Mouse (Mus musculus): ENCODE data around the gene Zc4h2. TPM values are rescaled to one million over a fixed set of nuclear protein-coding genes. Genes with fewer than 3 reads are reported as not detected.

The Zc4h2 gene
- polyA plus RNA-seq (2016; fragmentation: Nextera tagmentation; extraction: Ambion mirVana): 53.0 and 56.7 TPM in 2 replicates

- peak within 1 kb of the TSS; percentile 39 for H3K4me3 ChIP-seq
These were observed at the start of gene Zc4h2 for GRCm38 (mm10) chrX:95657804-95658599. Gene Zc4h2, minus strand, starts transcription at chrX:95658509.

GRCm38 (mm10) chrX:95687119-95687518 is 28.8 kb upstream of the Zc4h2 start:
- no peaks in the 10 kb centered on the region for H3K4me1 ChIP-seq
- no peaks in the 10 kb centered on the region for H3K36me3 ChIP-seq
- 63% methylated on average over 1 of the region's 1 CpGs for WGBS
- H3K9me3 ChIP-seq (replicated peaks): no peaks in the 10 kb centered on the region
- H3K27me3 ChIP-seq: no peaks in the 10 kb centered on the region
- ATAC-seq (ENCODE audit: low FRiP score): no peak
- H3K9ac ChIP-seq: no peak overlapping the region
- no peak overlapping the region for H3K4me3 ChIP-seq
- no peak overlapping the region for H3K27ac ChIP-seq
- no peak overlapping the region for H3K4me2 ChIP-seq (replicated peaks)

More at GRCm38 (mm10) chrX:95657804-95658599, at the start of gene Zc4h2:
- no peaks in the 10 kb centered on the region for H3K4me1 ChIP-seq
- H3K4me2 ChIP-seq (replicated peaks): peak within 1 kb of the TSS; percentile 50
- peak within 1 kb of the TSS; percentile 64 for H3K27ac ChIP-seq
- peak within 1 kb of the TSS; percentile 55 for H3K9ac ChIP-seq
- H3K36me3 ChIP-seq: no peaks in the 10 kb centered on the region
- 16% methylated on average over 7 of the region's 7 CpGs for WGBS
- H3K9me3 ChIP-seq (replicated peaks): no peaks in the 10 kb centered on the region
- no peaks in the 10 kb centered on the region for H3K27me3 ChIP-seq
- ATAC-seq (ENCODE audit: low FRiP score): peak; percentile 100

GRCm38 (mm10) chrX:95682206-95682605 is 23.9 kb upstream of the Zc4h2 start:
- no peak overlapping the region for H3K4me3 ChIP-seq
- H3K36me3 ChIP-seq: no peaks in the 10 kb centered on the region
- no peaks in the 10 kb centered on the region for H3K4me1 ChIP-seq
- H3K27ac ChIP-seq: no peak overlapping the region
- no peak for ATAC-seq (ENCODE audit: low FRiP score)
- no peak overlapping the region for H3K9ac ChIP-seq
- H3K27me3 ChIP-seq: no peaks in the 10 kb centered on the region
- no peaks in the 10 kb centered on the region for H3K9me3 ChIP-seq (replicated peaks)
- WGBS: 87% methylated on average over 1 of the region's 1 CpGs
- H3K4me2 ChIP-seq (replicated peaks): no peak overlapping the region

GRCm38 (mm10) chrX:95658600-95659084 is 333 bp upstream of the Zc4h2 start:
- Histone ChIP-seq H3K27ac (peak overlapping the region; percentile 57; the same call in 1 of the 2 replicates), H3K4me3 (peak overlapping the region; percentile 39), H3K4me2 (replicated peaks) (peak overlapping the region; percentile 40), H3K36me3 (no peaks in the 10 kb centered on the region), H3K9ac (0 out of 2 replicates have a peak overlapping the region, but pooled peaks have one; percentile 35), H3K27me3 (no peaks in the 10 kb centered on the region), H3K4me1 (no peaks in the 10 kb centered on the region), H3K9me3 (replicated peaks) (no peaks in the 10 kb centered on the region)
- peak; percentile 79 for ATAC-seq (ENCODE audit: low FRiP score)
- WGBS: 18% methylated on average over 12 of the region's 12 CpGs

- no peaks in the 10 kb centered on the region for H3K9me3 ChIP-seq (replicated peaks)
- H3K36me3 ChIP-seq: no peaks in the 10 kb centered on the region
- WGBS: 86% methylated on average over 5 of the region's 5 CpGs
- H3K27ac ChIP-seq: no peak overlapping the region
- H3K9ac ChIP-seq: no peak overlapping the region
- no peak for ATAC-seq (ENCODE audit: low FRiP score)
- H3K4me3 ChIP-seq: no peak overlapping the region
- no peaks in the 10 kb centered on the region for H3K27me3 ChIP-seq
- H3K4me1 ChIP-seq: no peaks in the 10 kb centered on the region
- H3K4me2 ChIP-seq (replicated peaks): no peak overlapping the region
These were observed 57.7 kb downstream of the Zc4h2 start for GRCm38 (mm10) chrX:95600609-95601008.

Other genes with a start within 250 kb of the Zc4h2 start
- 11.9 and 12.3 TPM in 2 replicates for gene Amer1, start 213.6 kb downstream of the Zc4h2 start, polyA plus RNA-seq (2016; fragmentation: Nextera tagmentation; extraction: Ambion mirVana)
- 0.17 TPM in 1 of 2 replicates, not detected in the other for gene Asb12, start 100.5 kb downstream of the Zc4h2 start, polyA plus RNA-seq (2016; fragmentation: Nextera tagmentation; extraction: Ambion mirVana)
- not detected in 2 replicates for gene Pfn5, start 100.4 kb downstream of the Zc4h2 start, polyA plus RNA-seq (2016; fragmentation: Nextera tagmentation; extraction: Ambion mirVana)
- 3.7 and 4.4 TPM in 2 replicates for gene Zc3h12b, start 53.2 kb upstream of the Zc4h2 start, polyA plus RNA-seq (2016; fragmentation: Nextera tagmentation; extraction: Ambion mirVana)

Data from hindbrain, embryonic 12.5 days (tissue).